Mouse (Mus musculus): Measurements from ENCODE around the gene Grip1. TPM values are rescaled to one million over a fixed set of nuclear protein-coding genes. Genes with fewer than 3 reads are reported as not detected.

Gene Grip1
- polyA plus RNA-seq, 1 experiment from 2014 or later, result 4.4 TPM

DNA sequence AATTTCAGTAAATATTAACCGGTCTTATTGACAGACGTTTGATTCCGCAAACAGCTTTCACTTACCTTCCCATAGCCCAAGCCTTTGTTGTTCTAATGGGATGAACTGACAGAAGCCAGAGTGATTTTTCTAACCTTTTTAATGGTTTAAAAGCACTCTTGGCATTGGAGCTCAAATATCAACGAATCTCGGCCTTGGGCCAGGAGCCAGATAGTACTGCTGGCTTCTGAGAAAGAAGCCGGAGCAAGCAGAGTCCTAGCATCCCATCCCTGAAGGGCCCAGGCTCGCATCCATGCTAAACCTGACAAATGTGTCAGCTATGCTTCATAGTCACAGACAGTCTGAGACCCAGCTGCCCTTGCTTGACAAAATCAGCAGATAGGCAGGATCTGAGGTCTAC lies 302.6 kb downstream of the Grip1 start:
- Histone ChIP-seq H3K27me3 (ENCODE audit: insufficient read depth, poor library complexity, severe bottlenecking) (no peaks in the 10 kb centered on the region), H3K9me3 (no peaks in the 10 kb centered on the region), H3K4me1 (peaks cover 13% of the 10 kb centered on the region), H3K4me3 (no peak overlapping the region), H3K27ac (no peak overlapping the region), H3K36me3 (no peaks in the 10 kb centered on the region)
- DNase-seq (ENCODE audit: low spot score), result no peak
- 86% methylated on average over 7 of the region's 7 CpGs for WGBS

DNA sequence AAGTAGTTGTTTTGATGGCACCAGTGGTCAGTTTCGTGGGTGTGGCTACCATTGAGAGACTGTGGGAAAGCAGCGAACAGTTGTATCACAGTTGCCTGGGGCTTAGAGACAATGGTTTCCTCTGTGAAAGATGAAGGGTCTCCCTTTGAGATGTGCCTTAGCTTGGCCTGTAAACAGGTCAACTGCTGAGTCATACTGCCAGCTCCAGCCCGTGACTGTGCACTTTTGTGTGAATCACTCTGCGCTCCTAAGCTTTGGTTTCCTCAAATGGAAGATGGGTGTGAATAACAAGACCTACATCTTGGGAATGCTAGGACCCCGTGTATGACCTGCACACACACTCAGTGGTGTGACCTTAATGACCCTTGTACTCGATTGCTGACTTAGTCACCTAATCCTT lies 303.6 kb downstream of the Grip1 start:
- H3K9me3 ChIP-seq, result no peaks in the 10 kb centered on the region
- 80% methylated on average over 6 of the region's 6 CpGs for WGBS
- H3K4me1 ChIP-seq, result peaks cover 13% of the 10 kb centered on the region
- H3K36me3 ChIP-seq, result no peaks in the 10 kb centered on the region
- H3K4me3 ChIP-seq, result no peak overlapping the region
- no peak for DNase-seq (ENCODE audit: low spot score)
- no peak overlapping the region for H3K27ac ChIP-seq
- H3K27me3 ChIP-seq (ENCODE audit: insufficient read depth, poor library complexity, severe bottlenecking), result no peaks in the 10 kb centered on the region

DNA sequence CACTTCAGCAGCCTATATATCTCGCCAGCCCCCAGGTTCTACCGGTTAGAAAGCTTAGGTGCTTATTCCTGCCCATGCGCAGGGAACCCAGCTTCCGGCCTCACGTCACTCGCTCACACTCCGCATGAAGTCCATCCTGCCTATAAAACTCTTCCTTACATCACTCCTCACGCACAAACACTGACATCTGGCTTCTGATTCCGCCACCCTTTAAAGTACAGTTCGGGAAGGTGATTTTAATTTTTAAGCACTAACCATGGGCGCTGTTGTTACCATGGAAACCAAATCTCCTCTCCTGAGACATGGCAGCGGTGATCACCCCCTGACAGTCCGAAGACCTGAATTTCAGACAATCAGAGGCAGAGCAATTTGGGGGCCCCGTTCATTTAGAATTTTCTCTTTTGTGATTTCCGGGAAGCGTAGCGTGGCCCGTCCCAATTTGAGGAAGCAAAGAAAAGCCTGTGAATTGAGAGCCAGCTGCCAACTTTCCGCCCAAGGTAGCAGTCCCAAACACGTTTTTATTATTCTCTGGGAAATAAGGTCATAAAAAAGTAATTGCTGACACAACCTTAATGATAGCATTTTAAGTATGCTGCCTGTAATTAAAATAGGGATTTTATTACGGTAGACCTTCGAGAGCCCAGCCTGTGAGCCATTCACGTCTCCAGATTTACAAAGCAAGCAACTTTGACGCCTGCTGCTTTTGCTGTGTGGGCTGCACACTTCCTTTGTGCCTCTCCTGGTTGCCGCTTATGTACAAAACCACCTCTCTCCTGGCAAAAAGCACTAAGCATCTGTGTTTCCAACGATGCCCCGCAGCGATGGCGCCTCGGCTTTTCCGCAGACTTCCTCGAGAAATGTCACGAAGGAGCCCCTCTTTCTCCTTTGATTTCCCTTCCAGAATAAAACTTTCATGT lies 308.1 kb downstream of the Grip1 start:
- H3K27me3 ChIP-seq (ENCODE audit: insufficient read depth, poor library complexity, severe bottlenecking), result no peaks in the 10 kb centered on the region
- H3K36me3 ChIP-seq, result no peaks in the 10 kb centered on the region
- H3K9me3 ChIP-seq, result no peaks in the 10 kb centered on the region
- H3K4me3 ChIP-seq, result no peak overlapping the region
- 92% methylated on average over 33 of the region's 33 CpGs for WGBS
- H3K4me1 ChIP-seq, result peaks cover 13% of the 10 kb centered on the region
- H3K27ac ChIP-seq, result no peak overlapping the region
- no peak for DNase-seq (ENCODE audit: low spot score)

DNA sequence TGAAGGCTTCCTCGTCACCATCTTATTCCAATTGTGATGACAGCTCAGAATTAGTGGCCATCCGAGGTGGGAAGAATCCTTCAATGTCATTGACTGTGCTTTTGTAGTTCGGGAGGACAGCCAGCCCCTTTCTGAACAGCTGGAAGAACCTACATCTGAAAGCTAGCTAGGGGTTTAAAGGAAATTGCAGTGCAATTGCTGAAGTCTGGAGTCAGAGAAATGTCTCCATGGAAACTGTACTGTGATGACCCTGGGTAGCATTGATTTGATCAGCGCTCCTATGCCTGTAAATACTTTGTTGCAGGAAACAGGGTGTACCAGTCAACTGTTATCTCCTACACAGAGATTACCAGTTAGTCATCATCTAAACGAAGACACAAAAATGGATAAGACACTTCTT lies 325.2 kb downstream of the Grip1 start:
- no peaks in the 10 kb centered on the region for H3K36me3 ChIP-seq
- no peak overlapping the region for H3K4me3 ChIP-seq
- H3K4me1 ChIP-seq, result no peaks in the 10 kb centered on the region
- H3K27ac ChIP-seq, result no peak overlapping the region
- H3K9me3 ChIP-seq, result no peaks in the 10 kb centered on the region
- H3K27me3 ChIP-seq (ENCODE audit: insufficient read depth, poor library complexity, severe bottlenecking), result no peaks in the 10 kb centered on the region
- 68% methylated on average over 5 of the region's 5 CpGs for WGBS
- DNase-seq (ENCODE audit: low spot score), result no peak

DNA sequence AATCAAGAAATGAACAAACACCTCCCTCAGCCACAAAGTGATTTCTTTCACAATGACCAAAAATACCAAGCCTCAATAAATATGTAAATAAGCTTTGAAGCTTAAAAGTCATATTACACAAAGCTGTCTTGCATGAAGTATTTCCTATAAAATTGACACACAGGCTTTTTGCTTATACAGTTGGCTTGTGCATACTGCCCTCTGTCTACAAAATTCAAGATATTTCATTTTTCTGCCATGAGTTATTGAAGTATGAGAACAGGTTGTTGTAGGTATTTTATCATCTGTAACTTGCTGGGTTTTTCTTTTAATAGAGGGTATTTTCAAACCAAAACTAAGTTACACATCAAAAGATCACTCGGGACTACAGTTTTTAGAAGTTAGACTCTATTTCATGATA lies 326.0 kb downstream of the Grip1 start:
- no peak for DNase-seq (ENCODE audit: low spot score)
- WGBS, result 86% methylated on average over 1 of the region's 1 CpGs
- no peaks in the 10 kb centered on the region for H3K4me1 ChIP-seq
- H3K36me3 ChIP-seq, result no peaks in the 10 kb centered on the region
- no peak overlapping the region for H3K27ac ChIP-seq
- H3K27me3 ChIP-seq (ENCODE audit: insufficient read depth, poor library complexity, severe bottlenecking), result no peaks in the 10 kb centered on the region
- H3K4me3 ChIP-seq, result no peak overlapping the region
- no peaks in the 10 kb centered on the region for H3K9me3 ChIP-seq

DNA sequence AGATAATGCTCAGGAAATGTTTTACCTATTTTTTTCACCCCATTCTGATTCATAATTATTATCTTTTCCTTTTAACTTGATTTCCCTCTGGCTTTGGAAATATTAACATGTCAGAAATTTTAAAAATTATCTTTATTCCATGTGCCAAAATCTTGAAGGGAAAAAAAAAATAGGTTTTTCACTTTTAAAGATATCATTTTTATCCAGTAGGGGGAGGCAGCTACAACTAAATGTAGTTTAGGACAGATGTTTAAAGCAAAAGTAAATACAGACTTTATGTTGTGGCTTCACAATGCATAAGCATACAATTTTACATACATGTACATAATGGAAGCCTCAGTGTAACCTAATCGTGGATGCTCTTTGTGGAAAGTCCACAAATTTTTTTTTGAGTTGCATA lies 336.9 kb downstream of the Grip1 start:
- Histone ChIP-seq H3K4me3 (no peak overlapping the region), H3K36me3 (no peaks in the 10 kb centered on the region), H3K9me3 (no peaks in the 10 kb centered on the region), H3K27me3 (ENCODE audit: insufficient read depth, poor library complexity, severe bottlenecking) (no peaks in the 10 kb centered on the region), H3K4me1 (no peaks in the 10 kb centered on the region; the same call in 1 of the 2 replicates), H3K27ac (no peak overlapping the region)
- WGBS, result 73% methylated on average over 1 of the region's 1 CpGs
- DNase-seq (ENCODE audit: low spot score), result no peak

DNA sequence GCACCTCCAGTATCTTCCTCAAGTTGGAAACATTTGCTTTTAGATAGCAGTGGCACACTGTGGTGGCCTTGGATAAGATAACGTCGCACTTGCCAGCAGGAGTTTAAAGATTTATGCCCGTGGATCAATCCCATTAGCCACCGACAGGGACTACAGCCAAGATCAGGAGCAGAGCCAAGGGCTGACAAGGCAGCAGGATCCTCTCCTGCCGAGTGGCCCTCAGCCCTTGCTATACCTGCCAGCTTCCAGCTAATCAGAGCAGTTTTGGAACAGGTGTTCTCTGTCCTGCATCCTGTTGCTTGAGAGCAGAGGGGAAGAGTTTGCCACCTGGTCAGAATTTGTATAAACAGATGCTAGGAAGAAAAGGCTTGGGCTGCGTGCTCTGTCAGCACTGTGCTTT lies 348.8 kb downstream of the Grip1 start:
- Histone ChIP-seq H3K4me3 (no peak overlapping the region), H3K9me3 (no peaks in the 10 kb centered on the region), H3K4me1 (peaks cover 14% of the 10 kb centered on the region; the same call in 1 of the 2 replicates), H3K27me3 (ENCODE audit: insufficient read depth, poor library complexity, severe bottlenecking) (no peaks in the 10 kb centered on the region), H3K36me3 (no peaks in the 10 kb centered on the region), H3K27ac (no peak overlapping the region)
- WGBS, result 23% methylated on average over 6 of the region's 6 CpGs
- no peak for DNase-seq (ENCODE audit: low spot score)

DNA sequence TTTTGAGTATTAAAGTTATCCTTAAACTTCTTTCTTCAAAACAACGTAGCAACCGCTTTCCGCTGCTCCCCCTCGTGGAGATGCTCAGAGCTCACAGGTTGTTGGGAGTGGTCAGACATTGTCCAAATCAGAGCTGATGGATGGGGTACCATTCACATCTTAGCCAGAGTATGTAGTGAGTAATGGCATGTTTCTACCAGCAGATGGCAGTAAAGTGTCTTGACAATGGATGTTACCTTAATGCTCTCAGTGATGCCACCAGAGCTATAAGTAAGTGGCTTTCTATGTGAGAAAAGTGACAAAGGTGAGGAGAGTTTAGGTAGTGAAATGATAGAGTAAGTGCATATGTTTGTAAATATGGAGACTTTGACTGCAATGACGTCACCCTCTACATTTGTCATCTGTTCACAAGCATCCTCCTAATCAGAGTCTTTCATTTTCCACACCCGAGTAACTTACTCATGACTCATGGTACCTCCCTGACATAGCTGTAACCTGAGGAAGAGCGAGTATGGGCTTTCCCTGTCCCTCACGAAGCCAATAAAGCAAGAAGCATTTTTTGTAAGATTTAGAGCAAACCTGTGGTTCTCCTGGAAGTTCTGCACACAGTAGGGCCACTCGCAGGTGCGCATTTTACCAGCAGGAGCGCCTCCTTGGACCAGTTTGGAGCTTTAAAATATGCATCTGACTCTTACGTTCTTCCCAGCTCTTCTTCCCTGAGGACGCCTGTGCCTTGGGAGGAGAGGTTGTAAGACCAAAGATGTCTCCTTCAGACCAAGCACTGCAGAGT lies 350.2 kb downstream of the Grip1 start:
- no peaks in the 10 kb centered on the region for H3K36me3 ChIP-seq
- H3K27ac ChIP-seq, result no peak overlapping the region
- no peaks in the 10 kb centered on the region for H3K27me3 ChIP-seq (ENCODE audit: insufficient read depth, poor library complexity, severe bottlenecking)
- peaks cover 14% of the 10 kb centered on the region; the same call in 1 of the 2 replicates for H3K4me1 ChIP-seq
- peak; percentile 56 for DNase-seq (ENCODE audit: low spot score)
- no peak overlapping the region for H3K4me3 ChIP-seq
- H3K9me3 ChIP-seq, result no peaks in the 10 kb centered on the region
- whole genome bisulfite sequencing, result 56% methylated on average over 13 of the region's 13 CpGs

DNA sequence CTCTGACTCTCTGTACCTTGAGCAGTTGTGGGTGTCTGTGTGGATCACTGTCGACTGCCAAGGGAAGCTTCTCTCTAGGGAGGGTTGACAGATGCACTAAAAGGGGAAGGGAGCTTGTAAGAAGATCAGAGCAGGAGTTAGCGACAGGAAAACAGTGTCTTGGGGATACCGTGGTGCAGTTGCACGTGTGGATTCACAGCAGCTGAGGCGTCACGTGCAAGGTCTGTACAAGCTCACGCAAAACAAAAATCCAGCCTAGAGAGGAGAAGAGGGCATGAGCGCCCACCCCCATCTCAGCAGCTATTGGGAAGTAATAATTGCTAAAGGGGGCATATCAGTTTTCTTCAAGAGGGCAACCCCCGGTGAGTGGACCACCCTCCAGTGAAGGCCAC lies 350.8 kb downstream of the Grip1 start:
- no peak overlapping the region for H3K4me3 ChIP-seq
- H3K4me1 ChIP-seq, result peaks cover 14% of the 10 kb centered on the region; the same call in 1 of the 2 replicates
- H3K27ac ChIP-seq, result no peak overlapping the region
- peak; percentile 64 for DNase-seq (ENCODE audit: low spot score)
- no peaks in the 10 kb centered on the region for H3K27me3 ChIP-seq (ENCODE audit: insufficient read depth, poor library complexity, severe bottlenecking)
- 79% methylated on average over 9 of the region's 9 CpGs for WGBS
- H3K36me3 ChIP-seq, result no peaks in the 10 kb centered on the region
- no peaks in the 10 kb centered on the region for H3K9me3 ChIP-seq

DNA sequence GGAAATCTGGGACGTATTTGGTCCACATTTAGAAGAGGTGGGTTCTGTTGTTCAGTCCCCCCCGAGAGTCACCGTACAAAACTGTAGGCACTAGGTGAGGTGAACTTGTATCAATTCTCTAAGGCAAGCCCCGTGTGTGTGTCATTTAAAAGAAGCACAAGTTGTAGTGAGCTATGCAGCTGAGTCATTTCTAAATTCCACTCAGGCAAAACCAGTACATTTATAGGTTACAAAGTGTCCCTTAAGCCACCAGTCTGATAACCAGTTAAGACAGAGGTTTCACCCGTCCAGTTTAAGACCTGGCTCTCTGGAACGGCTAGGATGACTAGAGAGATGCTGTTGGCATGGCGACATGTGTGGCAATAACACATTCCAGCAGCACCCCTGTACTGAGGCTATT lies 351.5 kb downstream of the Grip1 start:
- peak; percentile 19 for DNase-seq (ENCODE audit: low spot score)
- no peak overlapping the region for H3K4me3 ChIP-seq
- no peaks in the 10 kb centered on the region for H3K9me3 ChIP-seq
- H3K36me3 ChIP-seq, result no peaks in the 10 kb centered on the region
- no peaks in the 10 kb centered on the region for H3K27me3 ChIP-seq (ENCODE audit: insufficient read depth, poor library complexity, severe bottlenecking)
- peaks cover 14% of the 10 kb centered on the region; the same call in 1 of the 2 replicates for H3K4me1 ChIP-seq
- 77% methylated on average over 7 of the region's 7 CpGs for WGBS
- H3K27ac ChIP-seq, result no peak overlapping the region

DNA sequence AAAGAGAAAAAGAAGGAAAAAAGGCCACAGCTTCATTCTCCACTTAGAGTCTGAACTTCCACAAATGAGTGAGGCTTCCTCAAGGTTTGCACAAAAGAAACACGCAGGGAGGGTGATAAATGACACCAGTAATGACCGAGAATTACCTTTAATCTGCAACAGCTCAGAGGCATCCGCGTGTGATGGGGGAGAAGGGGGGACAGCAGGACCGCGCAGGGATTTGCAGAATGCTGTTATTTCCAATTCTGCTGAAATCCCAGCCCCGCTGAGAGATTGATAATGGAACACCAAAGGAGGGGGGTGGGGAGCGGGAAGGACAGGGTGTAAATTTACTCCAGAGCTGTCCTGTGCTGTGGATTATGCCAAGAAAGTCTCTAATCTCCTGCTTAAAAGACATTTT lies 352.5 kb downstream of the Grip1 start:
- Histone ChIP-seq H3K27ac (no peak overlapping the region), H3K9me3 (no peaks in the 10 kb centered on the region), H3K36me3 (no peaks in the 10 kb centered on the region), H3K27me3 (ENCODE audit: insufficient read depth, poor library complexity, severe bottlenecking) (no peaks in the 10 kb centered on the region), H3K4me3 (no peak overlapping the region), H3K4me1 (peaks cover 14% of the 10 kb centered on the region; the same call in 1 of the 2 replicates)
- DNase-seq (ENCODE audit: low spot score), result peak; percentile 55
- 56% methylated on average over 8 of the region's 8 CpGs for WGBS

DNA sequence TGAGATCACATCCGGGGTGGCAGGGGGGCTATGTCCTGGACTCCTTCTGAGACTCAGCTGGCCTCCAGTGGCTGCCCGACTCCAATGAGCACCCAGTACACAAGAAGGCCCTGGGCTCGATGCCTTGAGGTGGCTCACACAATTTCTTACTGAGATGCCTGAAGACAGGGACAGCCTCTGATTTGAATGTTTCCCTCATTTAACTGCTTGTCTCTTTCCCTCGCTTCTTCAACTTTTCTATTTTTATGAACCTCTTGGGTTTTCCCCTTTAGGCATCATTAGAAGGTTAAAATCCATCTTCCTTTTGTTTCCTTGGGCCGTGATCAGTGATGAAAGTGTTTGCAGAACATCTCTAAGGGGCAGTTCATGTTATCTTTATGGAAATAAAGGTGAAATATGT lies 354.8 kb downstream of the Grip1 start:
- no peaks in the 10 kb centered on the region for H3K9me3 ChIP-seq
- DNase-seq (ENCODE audit: low spot score), result peak; percentile 70
- no peak overlapping the region for H3K4me3 ChIP-seq
- H3K27me3 ChIP-seq (ENCODE audit: insufficient read depth, poor library complexity, severe bottlenecking), result no peaks in the 10 kb centered on the region
- WGBS, result 84% methylated on average over 5 of the region's 5 CpGs
- no peaks in the 10 kb centered on the region for H3K36me3 ChIP-seq
- no peak overlapping the region for H3K27ac ChIP-seq
- peaks cover 8% of the 10 kb centered on the region; the same call in 1 of the 2 replicates for H3K4me1 ChIP-seq

DNA sequence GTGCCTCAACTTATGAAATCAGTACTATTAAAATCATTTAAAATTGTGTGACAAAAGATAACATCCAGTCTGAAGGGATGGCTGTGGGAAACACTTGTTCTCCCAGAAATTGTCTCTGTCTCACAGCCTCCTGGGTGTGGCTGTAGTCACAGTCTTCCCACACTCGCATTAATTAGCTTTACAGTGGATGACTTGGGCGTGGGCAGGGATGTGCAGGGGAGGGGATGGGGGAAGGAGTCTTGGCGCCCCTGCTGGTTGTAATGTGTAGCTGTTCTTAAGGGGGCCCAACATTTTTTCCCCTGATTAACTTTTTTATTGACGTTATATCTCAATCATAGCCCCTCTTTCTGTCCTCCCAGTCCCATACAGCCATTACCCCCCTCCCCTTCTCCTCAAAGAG lies 360.5 kb downstream of the Grip1 start:
- no peak for DNase-seq (ENCODE audit: low spot score)
- 82% methylated on average over 4 of the region's 4 CpGs for WGBS
- Histone ChIP-seq H3K4me1 (peaks cover 21% of the 10 kb centered on the region), H3K27ac (no peak overlapping the region), H3K4me3 (no peak overlapping the region), H3K27me3 (ENCODE audit: insufficient read depth, poor library complexity, severe bottlenecking) (no peaks in the 10 kb centered on the region), H3K36me3 (no peaks in the 10 kb centered on the region), H3K9me3 (no peaks in the 10 kb centered on the region)
